Mouse (Mus musculus): ENCODE measurements at regions not wholly inside any gene's neighbourhood (a gene's known extent, or its start where the extent isn't known, plus 50 kb on each side); places are given as distances from the start of the nearest gene placed in this dataset.

GRCm38 (mm10) chr2:174016068-174016467 lies 60.0 kb upstream of the Stx16 start:
- no peak for TF ChIP-seq UBTF (IDR thresholded peaks at IDR 0.05; ENCODE audit: low read depth, low read length)
- no peak for TF ChIP-seq POLR2A (IDR thresholded peaks at IDR 0.05; ENCODE audit: low read depth, low read length)
- TF ChIP-seq GABPA (IDR thresholded peaks at IDR 0.05; ENCODE audit: insufficient replicate concordance, low read depth, low read length) = no peak
- no peak for TF ChIP-seq EP300 (IDR thresholded peaks at IDR 0.05; ENCODE audit: low read length)
- TF ChIP-seq HCFC1 (IDR thresholded peaks at IDR 0.05; ENCODE audit: low read depth, low read length) = no peak
- no peak for TF ChIP-seq MXI1 (IDR thresholded peaks at IDR 0.05; ENCODE audit: low read depth, low read length)
- no peak for TF ChIP-seq CTCF (conservative IDR thresholded peaks at IDR 0.05 in 1 of 2, IDR thresholded peaks at IDR 0.05 in 1 of 2; ENCODE audit: low read depth in 2 of 2, low read length in 2 of 2)

Data from CH12.LX (cell line).